Mouse (Mus musculus) spleen, postnatal 36 days (tissue): ENCODE data around the gene Atp6v1e2.
A peak's percentile ranks its signal among the peaks of the same experiment; 100 is the strongest.

ENCODE experiments used
- DNase-seq, 2 experiments: peaks; one replicate each; pipeline ENCODE4 v3.0.0; 2022; ENCODE audit warnings: low spot score in 2 of 2, mixed read lengths in 1 of 2

Atp6v1e2 gene

DNA sequence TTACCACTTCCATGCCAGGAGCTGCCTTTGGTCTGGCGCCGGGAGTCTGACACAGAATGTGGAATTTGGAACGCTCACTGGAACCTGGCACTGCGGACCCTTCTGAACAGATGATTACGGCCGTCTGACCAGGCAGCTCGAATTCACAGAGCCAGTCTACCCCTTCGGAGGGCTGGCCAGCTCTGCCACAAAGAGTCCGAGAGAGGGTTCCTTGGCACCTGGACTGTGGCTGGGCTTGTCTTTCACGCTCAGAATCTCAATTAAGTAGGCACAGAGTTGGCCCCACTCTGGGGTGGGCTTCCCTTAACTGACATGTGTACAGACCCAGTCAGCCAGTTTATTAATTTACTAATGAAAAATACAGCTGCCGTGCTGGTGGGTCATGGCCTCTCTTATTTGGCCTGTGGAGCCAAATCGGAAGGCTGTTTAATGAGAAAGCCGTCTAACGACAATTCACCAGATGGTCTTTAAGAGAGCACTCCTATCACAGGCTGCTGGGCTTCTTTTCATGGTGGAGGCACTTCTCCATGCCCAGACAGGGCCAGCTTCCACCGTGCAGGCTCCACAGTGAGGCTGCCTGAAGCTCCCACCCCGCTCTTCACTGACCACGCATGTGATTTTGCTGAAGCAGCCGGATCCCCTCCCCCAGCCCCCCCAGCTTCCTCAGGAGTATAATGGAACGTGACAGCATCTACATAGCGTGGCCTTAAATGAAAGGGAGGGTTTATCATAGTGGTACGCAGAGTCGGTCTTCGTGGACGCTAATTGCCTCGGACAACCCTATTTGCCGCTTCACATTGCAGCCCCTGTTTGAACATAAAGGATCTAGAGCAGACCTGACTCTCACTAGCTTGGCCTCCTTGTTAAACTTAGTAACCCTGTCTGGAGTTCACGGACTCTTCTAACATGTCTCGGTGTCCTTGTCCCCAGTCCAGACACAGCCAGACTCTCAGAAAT lies at the start of gene Atp6v1e2:
Gene Atp6v1e2 (minus strand): TSS at position 58 of the 957 bp plus-strand sequence.
- no peak for DNase-seq

DNA sequence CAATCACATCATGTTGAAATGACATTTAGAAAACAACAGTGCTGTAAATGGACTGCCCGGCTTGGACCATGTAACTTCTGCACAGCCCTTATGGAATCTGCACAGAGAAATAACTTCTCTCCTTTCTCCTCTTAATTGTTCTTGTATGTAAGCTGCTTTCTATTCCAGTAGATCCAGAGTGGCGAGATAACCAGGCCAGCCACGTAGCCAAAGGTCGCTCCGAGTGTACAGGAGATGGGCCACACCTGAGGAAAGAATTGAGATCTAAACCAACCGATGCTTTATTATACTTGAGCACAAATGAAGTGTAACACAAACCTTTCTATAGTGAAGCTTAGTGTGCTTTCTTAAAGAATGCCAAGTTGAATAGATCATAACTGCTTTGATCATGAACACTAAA lies 49.6 kb upstream of the Atp6v1e2 start:
- DNase-seq, result no peak

DNA sequence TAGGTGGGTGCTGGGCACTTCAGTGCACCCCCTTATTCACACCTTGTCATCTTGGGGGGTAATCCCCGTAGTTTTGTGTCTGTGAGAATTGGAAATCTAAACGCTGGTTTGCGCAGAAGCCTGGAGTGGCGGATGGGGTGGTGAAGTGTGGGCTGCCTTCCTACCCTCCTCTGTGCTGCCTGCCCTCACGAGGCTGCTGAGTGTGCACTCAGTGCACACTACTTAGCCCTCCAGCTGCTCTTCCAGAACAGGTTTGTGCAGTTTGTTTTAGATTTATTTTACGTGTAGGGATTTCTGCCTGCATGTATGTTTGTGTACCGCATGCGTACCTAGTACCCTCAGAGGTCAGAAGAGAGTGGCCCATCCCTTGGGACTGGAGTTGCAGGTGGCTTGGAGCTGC lies 43.6 kb upstream of the Atp6v1e2 start:
- no peak for DNase-seq

DNA sequence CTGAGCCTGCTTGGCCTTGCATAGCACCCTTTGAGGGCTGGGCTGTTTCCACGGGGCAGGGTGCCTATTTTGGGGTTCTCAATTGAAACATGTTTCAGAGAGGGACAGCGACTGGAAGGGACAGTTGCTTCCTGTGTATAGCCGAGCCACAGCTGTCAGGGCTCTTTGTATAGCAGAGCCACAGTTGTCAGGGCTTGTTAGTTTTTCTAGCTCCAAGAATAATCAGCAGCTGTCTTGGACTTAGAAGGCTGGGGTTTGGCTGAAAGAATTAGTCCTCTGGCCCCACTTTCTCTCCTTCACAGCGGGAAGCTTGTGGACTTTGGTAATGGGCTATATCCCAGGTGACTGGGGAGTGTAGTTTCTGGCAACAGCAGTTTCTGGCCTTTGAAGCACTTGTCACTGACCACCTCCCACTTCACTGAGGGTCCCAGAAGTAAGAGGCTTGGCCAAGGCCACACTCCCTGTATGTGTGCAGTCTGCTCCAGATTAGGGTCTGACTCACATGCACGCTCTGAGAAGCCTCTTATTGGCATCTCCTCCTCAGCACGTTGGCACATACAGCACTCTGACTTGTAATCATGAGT lies 41.0 kb upstream of the Atp6v1e2 start:
- peak; percentile 45 to 52 for DNase-seq

DNA sequence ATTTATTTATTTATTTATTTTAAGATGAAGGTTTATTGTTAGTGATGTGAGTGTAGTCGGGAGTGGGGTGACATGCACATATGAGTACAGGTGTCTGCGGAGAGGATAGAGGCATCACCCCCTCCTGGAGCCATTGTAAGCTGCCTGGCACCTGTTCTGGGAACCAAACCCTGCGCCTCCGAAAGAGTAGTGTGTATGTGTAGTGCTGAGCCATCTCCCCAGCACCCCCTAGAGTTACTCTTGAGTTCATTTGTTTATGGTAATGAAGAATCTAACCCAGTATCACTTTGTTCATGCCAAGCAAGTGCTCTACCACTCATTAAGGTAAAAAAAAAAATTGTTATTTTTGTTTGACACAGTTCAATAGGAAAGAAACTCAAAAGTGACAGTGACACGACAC lies 40.5 kb upstream of the Atp6v1e2 start:
- peak; percentile 58 to 73 for DNase-seq

DNA sequence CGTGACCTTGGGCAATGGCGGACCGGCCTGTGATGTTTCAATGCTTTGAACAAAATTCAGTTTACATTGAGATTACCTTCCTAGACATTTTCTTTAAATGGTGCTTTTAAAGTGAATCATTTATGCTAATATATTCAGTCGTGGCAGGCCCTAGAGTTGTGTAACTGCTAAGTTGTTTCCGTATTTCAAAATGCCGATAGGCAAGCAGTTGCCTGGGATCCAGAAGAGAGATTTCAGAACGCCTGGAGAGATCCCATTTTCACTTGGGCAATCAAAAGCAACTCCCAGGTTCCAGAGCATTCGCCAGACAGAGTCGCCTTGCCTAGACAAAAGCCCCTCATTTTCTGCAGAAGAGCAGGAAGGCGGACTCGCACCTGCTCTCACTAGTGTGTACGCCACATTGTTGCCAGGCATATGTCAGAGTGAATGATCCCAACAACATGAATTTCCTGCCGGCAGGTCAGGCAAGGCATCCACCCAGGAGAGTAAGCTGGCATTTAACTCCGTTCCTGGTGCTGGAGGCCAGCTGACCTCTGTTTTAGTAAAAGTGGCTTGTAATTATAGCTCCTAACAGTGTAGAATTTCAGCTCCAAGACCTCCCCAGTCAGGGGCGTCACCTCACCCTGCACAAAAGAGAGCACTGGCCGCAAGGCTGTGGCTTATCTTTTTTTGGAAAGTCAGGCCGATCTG lies 38.9 kb upstream of the Atp6v1e2 start:
- DNase-seq, result no peak

DNA sequence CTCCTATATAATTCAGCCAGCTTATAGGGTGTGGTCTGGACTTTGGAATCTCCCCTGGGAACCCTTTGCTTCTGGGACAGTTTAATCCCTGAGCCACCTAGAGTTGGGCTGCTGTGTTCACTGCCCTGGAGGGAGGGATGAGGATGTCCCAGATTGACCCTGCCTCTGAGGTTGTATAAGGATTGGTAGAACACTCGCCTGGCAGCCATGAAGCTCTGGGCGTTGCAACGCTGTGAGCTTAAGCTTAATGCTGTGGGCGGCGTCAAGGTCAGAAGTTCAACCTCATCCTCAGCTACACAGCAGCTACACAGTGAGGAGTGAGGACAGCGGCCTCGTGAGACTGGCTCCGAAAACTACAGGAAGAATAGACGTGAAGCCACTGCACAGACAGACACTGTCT lies 34.8 kb upstream of the Atp6v1e2 start:
- DNase-seq, result no peak

DNA sequence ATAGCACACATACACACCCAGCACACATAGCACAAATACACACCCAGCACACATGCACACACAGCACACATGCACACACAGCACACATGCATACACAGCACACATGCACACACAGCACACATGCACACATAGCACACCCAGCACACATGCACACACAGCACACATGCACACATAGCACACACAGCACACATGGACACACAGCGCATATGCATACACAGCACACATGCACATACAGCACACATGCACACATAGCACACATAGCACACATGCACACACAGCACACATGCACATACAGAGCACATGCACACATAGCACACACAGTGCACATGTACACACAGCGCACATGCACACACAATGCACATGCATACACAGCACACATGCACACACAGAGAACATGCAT lies 34.0 kb upstream of the Atp6v1e2 start:
- no peak for DNase-seq

DNA sequence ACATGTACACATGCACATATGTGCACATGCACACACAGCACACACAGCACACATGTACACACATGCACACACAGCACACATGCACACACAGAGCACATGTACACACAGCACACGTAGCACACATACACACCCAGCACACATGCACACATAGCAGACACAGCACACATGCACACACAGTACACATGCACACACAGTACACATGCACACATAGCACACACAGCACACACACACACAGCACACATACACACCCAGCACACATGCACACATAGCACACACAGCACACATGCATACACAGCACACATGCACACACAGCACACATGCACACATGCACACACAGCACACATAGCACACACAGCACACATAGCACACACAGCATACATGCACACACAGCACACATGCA lies 33.5 kb upstream of the Atp6v1e2 start:
- no peak for DNase-seq

DNA sequence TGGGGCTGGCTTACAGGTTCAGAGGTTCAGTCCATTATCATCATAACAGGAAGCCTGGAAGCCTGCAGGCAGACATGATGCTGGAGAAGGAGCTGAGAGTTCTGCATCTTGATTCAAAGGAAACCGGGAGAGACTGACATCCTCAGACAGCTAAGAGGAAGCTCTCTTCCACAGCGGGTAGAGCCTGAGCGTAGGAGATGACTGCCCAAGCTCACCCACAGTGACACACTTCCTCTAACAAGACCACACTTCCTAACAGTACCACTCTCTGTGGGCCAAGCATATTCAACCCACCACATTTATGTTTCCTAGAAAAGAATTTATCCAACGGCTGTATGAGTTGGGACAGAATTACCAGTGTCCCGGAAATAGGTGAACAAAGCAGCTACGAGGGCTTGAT lies 30.8 kb upstream of the Atp6v1e2 start:
- peak; percentile 51 to 61 for DNase-seq

DNA sequence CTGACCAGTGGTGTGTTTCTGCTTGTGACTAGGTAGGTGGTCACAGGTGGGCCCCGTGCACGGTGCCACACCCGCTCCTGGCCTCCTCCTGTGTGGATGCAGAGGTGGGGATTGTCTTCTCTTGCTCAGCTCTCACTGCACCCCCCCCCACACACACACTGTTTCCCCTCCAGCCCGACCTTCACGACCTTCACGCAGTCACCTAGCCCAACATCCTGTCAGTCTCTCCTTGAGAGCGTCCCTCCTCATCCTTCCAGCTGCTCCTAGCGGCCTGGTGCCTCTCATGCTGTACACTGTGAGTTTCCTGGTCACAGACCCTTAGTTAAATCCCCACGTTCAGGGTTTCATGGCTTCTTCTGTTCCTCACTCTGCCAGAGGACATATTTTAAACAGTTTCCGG lies 28.7 kb upstream of the Atp6v1e2 start:
- DNase-seq, result no peak

DNA sequence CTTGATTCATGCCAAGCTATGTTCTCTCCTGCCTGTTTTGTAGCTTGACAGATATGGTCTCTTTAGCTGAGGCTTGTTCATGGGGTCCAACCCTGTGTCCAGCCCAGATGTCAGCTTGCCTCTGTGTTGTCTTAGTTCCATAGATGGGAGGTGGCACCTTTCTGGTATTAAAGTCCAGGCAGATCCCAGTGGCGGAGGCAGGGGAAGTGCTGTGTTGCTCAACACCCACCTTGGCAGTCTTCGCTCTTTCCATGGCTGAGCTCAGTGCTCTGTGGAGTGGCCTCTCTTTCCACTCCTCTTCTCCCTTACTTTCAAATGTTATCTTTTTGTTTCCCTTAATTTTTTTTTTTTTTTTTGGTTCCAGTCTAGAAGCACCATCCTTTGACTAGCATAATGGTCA lies 25.4 kb upstream of the Atp6v1e2 start:
- no peak for DNase-seq

DNA sequence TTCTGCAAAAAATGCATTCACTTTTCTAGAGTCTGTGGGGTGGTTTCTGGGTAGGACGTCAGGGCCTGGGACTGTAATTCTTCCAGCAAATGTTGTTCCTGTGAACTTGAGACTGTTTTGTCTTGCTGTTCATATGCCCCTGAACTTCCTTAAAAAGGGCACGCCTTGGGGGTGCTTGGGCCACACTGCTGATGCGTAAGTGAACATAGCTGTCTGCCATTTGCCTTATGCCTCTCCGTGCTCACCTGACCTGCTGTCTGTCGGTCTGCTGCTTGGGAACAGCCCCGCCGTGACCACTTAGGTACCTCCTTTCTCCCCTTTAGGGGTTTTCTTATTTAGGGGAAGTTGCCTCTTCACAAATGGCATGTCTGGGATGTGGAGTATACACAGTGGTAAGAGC lies 24.2 kb upstream of the Atp6v1e2 start:
- DNase-seq, result peak in 1 of 2 experiments; percentile 30

DNA sequence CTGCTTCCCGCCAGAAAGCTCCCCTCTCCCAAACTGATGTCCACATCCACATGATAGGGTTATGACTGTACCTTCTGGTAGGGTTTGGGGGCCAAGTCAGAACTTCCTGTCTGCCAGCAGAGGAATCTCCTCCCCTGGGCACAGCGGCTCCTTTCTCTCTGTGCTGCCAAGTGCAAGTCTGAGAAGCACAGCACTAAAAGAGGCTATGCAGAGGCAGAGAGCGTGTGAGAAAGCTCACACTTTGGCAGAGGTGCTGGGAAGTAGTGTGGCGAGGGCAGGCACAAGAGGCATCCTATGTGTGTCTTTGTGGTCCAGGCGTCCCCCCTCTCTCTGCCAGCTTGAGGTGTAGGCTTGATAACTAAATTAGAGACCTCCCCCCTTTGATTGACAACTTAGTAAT lies 23.3 kb upstream of the Atp6v1e2 start:
- DNase-seq, result no peak

DNA sequence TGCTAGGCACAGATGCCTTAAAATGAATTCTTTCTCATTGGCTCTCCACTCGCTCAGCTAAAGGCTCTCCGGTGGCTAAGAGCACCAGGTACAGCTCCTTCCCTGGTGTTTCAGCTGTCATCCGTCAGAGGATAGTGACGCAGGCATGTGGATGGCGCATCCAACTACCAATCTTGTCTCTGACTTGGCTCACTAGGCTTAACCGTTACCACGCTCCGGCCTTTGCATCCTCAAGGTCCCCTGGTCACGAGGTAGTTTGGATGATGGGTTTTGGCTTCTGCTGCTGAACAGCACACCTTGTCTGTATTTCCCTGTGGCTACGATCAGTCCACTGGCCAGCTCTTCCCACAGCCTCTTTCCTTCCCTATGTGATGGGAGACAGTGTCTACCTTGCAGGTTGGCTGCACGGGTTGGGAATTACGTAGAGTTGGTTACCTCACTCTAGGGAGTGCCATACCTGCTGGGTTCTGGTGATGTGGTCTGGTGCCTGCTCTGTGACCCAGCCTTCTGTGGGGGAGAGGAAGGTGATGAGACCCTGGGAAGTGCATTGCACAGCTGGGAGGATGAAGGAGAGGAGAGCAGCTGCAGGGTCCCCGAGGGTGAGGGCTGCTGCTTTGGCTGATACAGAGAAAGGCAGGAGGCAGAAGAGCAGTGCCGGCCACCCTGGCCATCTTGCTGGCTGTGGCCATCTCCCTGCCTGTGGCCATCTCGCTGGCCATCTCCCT lies 22.5 kb upstream of the Atp6v1e2 start:
- no peak for DNase-seq

DNA sequence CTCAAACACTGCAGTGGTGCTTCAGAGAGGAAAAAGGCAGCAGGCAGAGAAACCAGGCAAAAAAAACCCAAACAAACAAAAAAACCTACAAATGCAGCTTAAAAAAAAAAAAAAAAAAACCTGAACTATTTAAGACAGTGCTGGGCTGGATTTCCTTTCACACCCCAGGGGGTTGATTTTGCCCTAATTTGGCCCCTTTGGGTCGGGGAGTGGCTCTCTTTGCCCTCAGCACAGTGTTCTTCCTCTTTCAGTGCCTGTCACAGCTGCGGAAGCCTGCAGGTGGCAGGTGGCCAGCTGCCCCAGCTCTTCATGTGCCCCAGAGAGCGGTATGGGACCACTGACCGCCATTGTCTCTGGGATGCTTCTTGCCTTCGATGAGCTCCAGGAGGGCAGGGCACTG lies 21.9 kb upstream of the Atp6v1e2 start:
- peak; percentile 93 for DNase-seq

DNA sequence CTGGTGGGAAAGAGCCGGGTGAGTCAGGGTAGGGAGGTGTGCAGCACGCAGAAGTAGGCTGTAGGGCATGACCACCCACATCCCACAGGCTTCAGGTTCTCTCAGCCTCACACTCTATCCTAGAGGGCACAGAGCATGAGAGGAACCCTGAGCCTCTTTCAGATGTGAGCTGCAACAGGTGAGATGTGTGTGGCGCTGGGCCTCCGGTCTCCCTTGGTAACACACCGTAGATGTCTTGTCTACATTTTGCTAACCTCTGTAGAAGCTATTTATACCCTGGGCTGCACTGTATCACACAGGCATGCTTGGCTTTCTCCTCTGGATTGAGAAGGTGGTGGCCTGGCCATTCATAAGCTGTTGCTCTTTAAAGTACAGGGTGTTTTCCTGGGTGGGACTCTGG lies 20.9 kb upstream of the Atp6v1e2 start:
- DNase-seq, result peak in 1 of 2 experiments; percentile 20

DNA sequence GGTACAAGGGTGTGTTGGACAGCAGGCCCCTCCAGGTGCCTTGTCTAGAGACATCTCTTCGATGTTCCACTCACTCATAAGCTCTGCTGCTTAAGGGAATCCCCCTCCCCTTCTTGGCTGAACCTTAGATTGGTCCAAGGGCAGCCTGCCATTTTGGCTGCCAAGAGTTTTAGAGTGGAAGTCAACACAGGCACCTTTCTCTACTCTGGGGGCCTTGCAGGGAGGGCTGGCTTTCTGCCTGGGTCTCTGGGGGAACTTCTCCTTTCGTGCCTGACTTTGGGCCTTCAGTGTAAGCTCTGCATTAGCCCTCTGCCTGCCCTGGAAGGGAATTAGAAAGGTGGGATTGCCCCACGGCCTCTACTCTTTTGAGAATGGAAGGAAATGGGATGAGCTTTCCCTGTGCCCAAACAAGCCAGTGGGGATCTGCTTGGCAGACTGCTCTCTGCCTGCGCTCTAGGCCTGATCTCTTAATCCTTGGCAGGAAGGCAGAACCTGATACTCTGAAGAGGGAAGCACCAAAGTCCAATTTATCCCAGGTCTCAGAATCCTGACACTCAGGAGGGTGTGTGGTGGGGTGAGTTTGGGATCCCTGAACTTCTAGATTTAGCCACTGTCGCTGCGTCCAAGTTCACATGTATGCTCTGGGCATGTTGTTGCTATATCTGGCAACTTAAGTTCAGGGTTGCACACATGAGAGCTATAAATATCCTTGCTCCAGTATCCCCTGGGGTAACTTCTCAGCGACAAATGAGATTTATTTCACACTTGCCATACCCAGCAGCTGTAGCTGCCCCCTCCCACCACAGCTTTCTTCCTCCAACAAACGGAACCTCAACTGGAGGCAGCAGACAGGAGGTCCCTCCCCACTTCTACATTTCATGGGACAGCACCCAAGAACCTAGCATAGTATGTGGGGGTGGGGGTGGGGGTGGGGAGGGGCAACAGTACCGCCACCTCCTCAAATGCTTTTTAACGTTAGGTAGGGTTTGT lies 20.1 kb upstream of the Atp6v1e2 start:
- DNase-seq, result peak; percentile 70 to 74

DNA sequence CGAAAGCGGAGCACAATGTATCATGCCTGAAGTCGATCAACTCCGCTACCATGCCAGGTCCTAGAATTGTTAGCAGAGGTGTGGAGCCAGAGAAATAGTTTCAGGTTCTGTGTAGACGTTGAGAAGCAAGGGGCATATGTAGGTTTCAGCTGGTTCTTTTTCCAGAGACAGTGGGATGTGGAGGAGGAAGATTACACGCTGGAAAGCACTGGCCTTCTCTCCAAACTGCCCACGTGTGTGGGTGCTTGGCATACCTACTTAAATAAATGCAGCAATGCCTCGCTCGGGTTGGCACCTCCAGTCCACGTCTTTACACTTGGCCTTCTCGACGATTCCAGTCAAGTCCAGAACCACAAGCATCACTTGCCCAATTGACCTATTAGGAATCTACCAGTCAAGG lies 19.4 kb upstream of the Atp6v1e2 start:
- DNase-seq, result no peak

DNA sequence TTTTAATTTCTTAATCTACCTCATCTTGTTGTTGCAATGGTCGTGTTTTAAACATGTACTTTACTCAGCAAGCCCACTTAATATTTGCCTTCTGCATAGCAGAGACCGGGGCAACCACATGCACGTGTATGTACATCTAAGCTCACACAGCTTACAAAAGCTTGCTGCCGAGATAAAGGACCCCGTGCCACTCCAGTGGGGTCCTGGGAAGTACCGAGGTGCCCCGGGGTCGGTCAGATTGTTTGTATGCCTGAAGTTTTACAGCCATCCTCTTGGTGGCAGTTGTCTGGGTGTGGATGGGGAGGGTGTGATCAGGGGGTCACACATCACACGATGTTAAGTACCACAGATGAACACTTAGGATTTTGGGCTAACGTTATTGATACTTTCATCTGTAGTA lies 18.3 kb upstream of the Atp6v1e2 start:
- DNase-seq, result no peak

DNA sequence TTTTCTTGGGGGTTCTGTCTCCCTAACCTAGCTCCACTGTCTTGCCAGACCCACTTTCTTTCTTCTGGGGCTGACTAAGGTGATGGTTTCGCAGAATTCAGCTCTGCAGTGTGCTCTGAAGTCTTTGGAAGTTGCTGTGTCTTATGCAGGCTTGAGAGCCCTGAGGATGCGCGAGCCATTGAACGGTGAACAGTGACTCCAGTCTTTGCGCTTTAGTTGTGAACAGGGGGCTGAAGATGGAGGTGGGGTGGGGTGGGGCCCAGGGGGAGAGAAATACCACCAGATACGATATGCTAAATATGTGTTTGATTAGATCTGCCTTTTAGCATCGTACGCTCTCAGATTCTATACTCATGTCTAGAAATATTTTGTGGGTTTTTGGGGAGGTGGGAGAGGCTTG lies 17.4 kb upstream of the Atp6v1e2 start:
- no peak for DNase-seq
